Mouse (Mus musculus): ENCODE results near the gene 4921517D22Rik. TPM values are rescaled to one million over a fixed set of nuclear protein-coding genes. Genes with fewer than 3 reads are reported as not detected.

Gene 4921517D22Rik
- polyA plus RNA-seq, 1 experiment from 2014 or later, result not detected

- no peak overlapping the region for H3K9ac ChIP-seq
- WGBS (ENCODE audit: insufficient replicate concordance), result 55% methylated on average over 3 of the region's 3 CpGs
Measured at GRCm38 (mm10) chr13:59689843-59690242, 4.1 kb downstream of the 4921517D22Rik start.

DNA sequence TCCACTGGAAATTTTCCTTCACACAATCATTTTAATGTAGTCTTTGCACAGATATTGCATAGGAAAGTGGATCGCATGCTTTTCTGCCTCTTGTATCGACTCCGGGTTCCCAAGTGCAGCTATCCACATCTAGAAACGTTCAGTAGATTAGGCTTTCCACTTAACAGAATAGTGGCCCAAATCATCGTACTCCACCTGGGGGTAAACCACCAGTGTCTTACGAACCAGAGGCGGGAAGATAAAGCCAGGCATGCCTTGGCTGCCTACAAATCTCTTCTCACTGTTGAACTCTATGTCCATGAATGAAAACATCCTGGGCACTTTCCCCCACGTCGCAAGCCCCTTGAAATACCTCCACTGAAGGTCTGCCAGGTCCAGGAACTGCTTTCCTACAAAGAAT lies 4.6 kb downstream of the 4921517D22Rik start:
- Histone ChIP-seq H3K4me3 (no peak overlapping the region), H3K9ac (no peak overlapping the region), H3K27ac (no peak overlapping the region), H3K36me3 (no peaks in the 10 kb centered on the region), H3K9me3 (replicated peaks) (no peaks in the 10 kb centered on the region; the same call in 1 of the 2 replicates), H3K4me1 (peaks cover 6% of the 10 kb centered on the region; the same call in 1 of the 2 replicates), H3K4me2 (no peak overlapping the region), H3K27me3 (replicated peaks) (no peaks in the 10 kb centered on the region; the same call in 1 of the 2 replicates)
- WGBS (ENCODE audit: insufficient replicate concordance), result 63% methylated on average over 9 of the region's 9 CpGs
- ATAC-seq, result no peak

More at GRCm38 (mm10) chr13:59689843-59690242, 4.1 kb downstream of the 4921517D22Rik start:
- no peaks in the 10 kb centered on the region; the same call in 1 of the 2 replicates for H3K27me3 ChIP-seq (replicated peaks)
- H3K9me3 ChIP-seq (replicated peaks), result no peaks in the 10 kb centered on the region; the same call in 1 of the 2 replicates
- no peak overlapping the region for H3K4me3 ChIP-seq
- H3K36me3 ChIP-seq, result no peaks in the 10 kb centered on the region
- peaks cover 6% of the 10 kb centered on the region; the same call in 1 of the 2 replicates for H3K4me1 ChIP-seq
- ATAC-seq, result no peak
- no peak overlapping the region for H3K4me2 ChIP-seq
- no peak overlapping the region for H3K27ac ChIP-seq

DNA sequence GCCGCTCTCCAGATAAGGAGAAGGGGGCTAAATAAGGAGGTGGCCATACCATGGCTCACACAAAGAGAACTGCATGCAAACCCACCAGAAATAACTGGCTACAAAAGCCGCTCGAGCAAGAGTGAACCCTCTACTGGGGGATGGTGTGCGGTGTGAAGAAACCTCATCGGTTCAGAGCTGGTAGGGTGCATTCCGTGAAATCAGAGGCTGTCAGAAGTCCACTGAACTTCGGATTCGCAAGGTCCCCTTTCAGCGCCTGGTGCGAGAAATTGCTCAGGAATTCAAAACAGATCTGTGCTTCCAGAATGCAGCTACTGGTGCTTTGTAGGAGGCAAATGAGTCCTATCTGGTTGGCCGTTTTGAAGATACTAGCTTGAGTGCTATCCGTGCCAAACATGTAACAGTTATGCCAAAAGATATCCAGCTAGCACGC lies 5.6 kb downstream of the 4921517D22Rik start:
- Histone ChIP-seq H3K27ac (no peak overlapping the region), H3K9ac (no peak overlapping the region), H3K36me3 (no peaks in the 10 kb centered on the region), H3K27me3 (replicated peaks) (no peaks in the 10 kb centered on the region; the same call in 1 of the 2 replicates), H3K4me3 (no peak overlapping the region), H3K9me3 (replicated peaks) (no peaks in the 10 kb centered on the region; the same call in 1 of the 2 replicates), H3K4me2 (no peak overlapping the region), H3K4me1 (peaks cover 6% of the 10 kb centered on the region; the same call in 1 of the 2 replicates)
- ATAC-seq, result no peak
- WGBS (ENCODE audit: insufficient replicate concordance), result 57% methylated on average over 13 of the region's 13 CpGs

- no peak for ATAC-seq
- Histone ChIP-seq H3K27me3 (replicated peaks) (peaks cover 4% of the 10 kb centered on the region; the same call in 1 of the 2 replicates), H3K4me1 (peaks cover 20% of the 10 kb centered on the region), H3K36me3 (no peaks in the 10 kb centered on the region), H3K9me3 (replicated peaks) (no peaks in the 10 kb centered on the region), H3K9ac (no peak overlapping the region), H3K4me3 (no peak overlapping the region), H3K27ac (no peak overlapping the region), H3K4me2 (no peak overlapping the region)
- WGBS (ENCODE audit: insufficient replicate concordance), result 73% methylated on average over 3 of the region's 3 CpGs
Measured at GRCm38 (mm10) chr13:59685236-59685635, 8.7 kb downstream of the 4921517D22Rik start.

- H3K36me3 ChIP-seq, result no peaks in the 10 kb centered on the region
- H3K9me3 ChIP-seq (replicated peaks), result no peaks in the 10 kb centered on the region
- peaks cover 34% of the 10 kb centered on the region for H3K4me1 ChIP-seq
- peak overlapping the region; percentile 24; the same call in 1 of the 2 replicates for H3K4me2 ChIP-seq
- no peak overlapping the region for H3K27ac ChIP-seq
- peak; percentile 65 for ATAC-seq
- WGBS (ENCODE audit: insufficient replicate concordance), result 7% methylated on average over 7 of the region's 7 CpGs
- no peak overlapping the region for H3K4me3 ChIP-seq
- no peak overlapping the region for H3K9ac ChIP-seq
- 0 out of 2 replicates have a peak, but pooled peaks cover 4% of the 10 kb centered on the region for H3K27me3 ChIP-seq (replicated peaks)
Measured at GRCm38 (mm10) chr13:59682629-59683028, 11.3 kb downstream of the 4921517D22Rik start.

DNA sequence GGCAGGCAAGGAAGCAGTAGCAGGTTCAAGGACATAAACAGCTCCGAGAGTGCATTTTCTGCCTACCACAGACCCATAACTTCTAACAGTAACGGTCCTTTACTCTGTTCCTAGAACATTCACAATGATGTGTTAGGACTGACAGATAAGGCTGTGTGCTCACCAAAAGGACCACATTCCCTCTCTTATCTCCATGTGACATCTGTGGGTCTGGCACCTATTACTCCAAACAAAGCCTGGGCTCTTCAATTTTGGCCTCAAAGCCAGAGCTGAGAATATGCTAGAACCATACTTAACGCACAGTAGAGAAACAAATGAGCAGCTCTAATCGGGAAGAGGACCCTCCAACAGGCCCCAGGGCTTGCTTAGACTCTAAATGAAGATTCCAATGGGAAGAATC lies 14.0 kb downstream of the 4921517D22Rik start:
- Histone ChIP-seq H3K36me3 (no peaks in the 10 kb centered on the region), H3K4me3 (no peak overlapping the region), H3K9ac (no peak overlapping the region), H3K27ac (peak overlapping the region; percentile 37; the same call in 1 of the 2 replicates), H3K9me3 (replicated peaks) (no peaks in the 10 kb centered on the region), H3K27me3 (replicated peaks) (0 out of 2 replicates have a peak, but pooled peaks cover 4% of the 10 kb centered on the region), H3K4me1 (peaks cover 51% of the 10 kb centered on the region), H3K4me2 (no peak overlapping the region)
- ATAC-seq, result no peak
- 30% methylated on average over 4 of the region's 4 CpGs for WGBS (ENCODE audit: insufficient replicate concordance)

DNA sequence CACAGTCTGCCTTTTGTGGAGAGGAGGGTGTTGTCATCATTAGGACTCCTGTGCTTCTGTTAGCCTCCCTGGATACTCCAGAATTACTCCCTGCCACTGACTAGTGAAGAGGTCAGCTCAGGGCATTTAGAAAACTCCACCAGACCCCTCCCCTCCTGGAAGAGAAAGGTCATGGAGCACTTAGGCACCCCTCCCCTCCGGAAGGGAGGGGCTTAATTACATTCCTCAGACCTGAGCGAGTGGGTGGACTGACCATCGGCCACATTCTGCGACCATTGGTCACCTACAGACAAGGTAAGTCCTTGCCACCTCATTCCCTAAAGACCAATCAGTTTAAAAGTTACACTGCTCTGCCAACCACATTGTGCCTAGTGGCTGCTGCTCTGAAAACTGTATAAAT lies 14.6 kb downstream of the 4921517D22Rik start:
- Histone ChIP-seq H3K4me2 (no peak overlapping the region), H3K4me1 (peaks cover 56% of the 10 kb centered on the region), H3K27me3 (replicated peaks) (0 out of 2 replicates have a peak, but pooled peaks cover 4% of the 10 kb centered on the region), H3K9me3 (replicated peaks) (no peaks in the 10 kb centered on the region), H3K36me3 (no peaks in the 10 kb centered on the region), H3K4me3 (no peak overlapping the region), H3K27ac (peak overlapping the region; percentile 37; the same call in 1 of the 2 replicates), H3K9ac (no peak overlapping the region)
- 55% methylated on average over 4 of the region's 4 CpGs for WGBS (ENCODE audit: insufficient replicate concordance)
- ATAC-seq, result no peak

- H3K27ac ChIP-seq, result 0 out of 2 replicates have a peak overlapping the region, but pooled peaks have one; percentile 88
- no peaks in the 10 kb centered on the region for H3K9me3 ChIP-seq (replicated peaks)
- peaks cover 11% of the 10 kb centered on the region; the same call in 1 of the 2 replicates for H3K36me3 ChIP-seq
- H3K4me2 ChIP-seq, result peak overlapping the region; percentile 87
- peak overlapping the region; percentile 82 for H3K4me3 ChIP-seq
- no peak for ATAC-seq
- H3K4me1 ChIP-seq, result peaks cover 72% of the 10 kb centered on the region
- WGBS (ENCODE audit: insufficient replicate concordance), result 48% methylated on average over 12 of the region's 12 CpGs
- no peaks in the 10 kb centered on the region for H3K27me3 ChIP-seq (replicated peaks)
- H3K9ac ChIP-seq, result peak overlapping the region; percentile 88; the same call in 1 of the 2 replicates
Measured at GRCm38 (mm10) chr13:59676316-59677229, 17.3 kb downstream of the 4921517D22Rik start.

DNA sequence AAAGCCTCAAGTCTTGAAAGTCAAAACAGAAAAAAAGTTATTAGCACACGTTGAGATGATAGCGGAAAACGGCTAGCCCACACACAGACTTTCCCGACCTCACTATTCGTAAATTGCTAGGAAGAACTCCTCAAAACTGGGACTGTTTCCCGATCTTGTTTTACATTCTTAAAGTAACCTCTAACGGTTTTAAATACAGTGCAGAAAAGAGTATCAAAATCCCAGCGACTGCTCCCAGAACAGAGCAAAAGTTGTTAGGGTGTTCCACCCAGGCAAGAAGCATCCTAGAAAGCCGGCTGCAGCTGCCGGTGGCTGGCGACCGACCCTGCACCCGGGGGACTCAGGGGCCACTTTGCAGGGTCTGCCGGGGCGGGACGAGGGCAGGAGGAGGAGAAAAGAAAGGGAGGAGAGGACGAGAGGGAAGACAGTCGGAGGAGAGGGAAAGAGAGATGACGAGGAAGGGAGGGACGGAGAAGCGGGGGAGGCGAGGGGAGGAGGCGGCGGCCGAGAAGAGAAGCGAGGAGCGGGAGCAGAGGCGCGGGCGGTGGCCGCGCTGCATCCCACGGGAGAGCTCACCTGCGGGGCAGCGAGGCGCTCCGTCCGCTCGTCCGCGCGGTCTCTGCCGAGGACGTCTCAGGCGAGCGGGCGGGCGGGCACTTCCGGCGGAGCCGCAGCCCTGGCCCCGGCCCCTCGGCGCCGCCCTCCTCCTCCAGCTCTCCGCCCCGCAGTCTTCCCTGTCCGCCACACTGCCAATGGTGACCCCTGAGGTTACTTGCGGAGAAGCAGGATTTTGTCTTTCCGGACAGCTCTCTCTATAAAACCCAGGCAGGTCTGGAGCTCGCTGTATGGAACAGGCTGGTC lies 18.5 kb downstream of the 4921517D22Rik start, which contains the start of gene Golm1:
Golm1 (minus strand) TSS at position 661 of the 861 bp plus-strand sequence.
- Histone ChIP-seq H3K4me2 (peak within 1 kb of the TSS; percentile 87), H3K27me3 (replicated peaks) (no peaks in the 10 kb centered on the region), H3K4me3 (peak within 1 kb of the TSS; percentile 82), H3K4me1 (peaks cover 78% of the 10 kb centered on the region), H3K9me3 (replicated peaks) (no peaks in the 10 kb centered on the region), H3K27ac (peak within 1 kb of the TSS; percentile 88), H3K9ac (peak within 1 kb of the TSS; percentile 88), H3K36me3 (peaks cover 18% of the 10 kb centered on the region)
- ATAC-seq, result peak; percentile 88
- WGBS (ENCODE audit: insufficient replicate concordance), result under 1% methylated on average over 43 of the region's 61 CpGs

- Histone ChIP-seq H3K9me3 (replicated peaks) (no peaks in the 10 kb centered on the region), H3K27ac (peak overlapping the region; percentile 88), H3K36me3 (peaks cover 25% of the 10 kb centered on the region), H3K27me3 (replicated peaks) (no peaks in the 10 kb centered on the region), H3K4me2 (peak overlapping the region; percentile 87), H3K9ac (peak overlapping the region; percentile 88), H3K4me3 (peak overlapping the region; percentile 82), H3K4me1 (peaks cover 78% of the 10 kb centered on the region)
- 1% methylated on average over 13 of the region's 13 CpGs for WGBS (ENCODE audit: insufficient replicate concordance)
- ATAC-seq, result peak; percentile 39; the same call in 1 of the 2 replicates
Measured at GRCm38 (mm10) chr13:59674761-59675150, 19.2 kb downstream of the 4921517D22Rik start.

GRCm38 (mm10) chr13:59674215-59674614 lies 19.7 kb downstream of the 4921517D22Rik start:
- Histone ChIP-seq H3K9me3 (replicated peaks) (no peaks in the 10 kb centered on the region), H3K27ac (peak overlapping the region; percentile 88), H3K27me3 (replicated peaks) (no peaks in the 10 kb centered on the region), H3K4me3 (peak overlapping the region; percentile 82), H3K4me1 (peaks cover 78% of the 10 kb centered on the region), H3K36me3 (peaks cover 30% of the 10 kb centered on the region), H3K9ac (peak overlapping the region; percentile 88), H3K4me2 (peak overlapping the region; percentile 87)
- WGBS (ENCODE audit: insufficient replicate concordance), result 20% methylated on average over 3 of the region's 3 CpGs
- no peak for ATAC-seq
